Mouse (Mus musculus): ENCODE data around the gene Ccdc102a. TPM values are rescaled to one million over a fixed set of nuclear protein-coding genes. Genes with fewer than 3 reads are reported as not detected.

Ccdc102a gene
- total and polyA plus RNA-seq, 3 experiments: 2.5 to 5.8 (median 2.8) TPM

DNA sequence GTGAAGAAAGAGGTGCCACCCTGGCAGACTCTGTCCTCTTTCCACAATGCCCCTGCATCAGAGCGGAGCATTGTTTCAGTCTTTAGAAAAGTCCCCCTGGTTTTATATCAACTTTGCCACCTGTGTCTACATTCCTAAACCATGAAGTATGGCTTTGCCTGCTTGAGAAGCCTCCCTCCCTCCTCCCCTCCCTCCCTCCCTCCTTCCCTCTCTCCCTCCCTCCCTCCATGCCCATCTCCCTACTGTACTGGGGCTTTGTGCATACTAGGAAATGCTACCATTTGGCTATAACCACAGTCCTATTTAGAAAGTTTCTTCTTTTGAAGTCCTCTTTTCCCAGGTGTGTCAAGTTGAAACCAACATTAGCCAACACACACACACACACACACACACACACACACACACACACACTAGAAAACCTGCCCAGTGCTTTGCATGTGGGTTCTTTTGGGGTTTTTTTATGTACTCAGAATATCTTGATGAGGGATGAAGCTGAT lies 38.2 kb upstream of the Ccdc102a start (continued):
- TF ChIP-seq JUND (conservative IDR thresholded peaks at IDR 0.05; ENCODE audit: low read depth, low read length) (0 out of 2 replicates have a peak, but pooled peaks have one; percentile 10), SMC3 (IDR thresholded peaks at IDR 0.05; ENCODE audit: low read depth, low read length) (no peak), MEF2A (IDR thresholded peaks at IDR 0.05; ENCODE audit: borderline replicate concordance, low read depth, low read length) (peak; percentile 91), CHD1 (IDR thresholded peaks at IDR 0.05; ENCODE audit: low read depth, low read length) (no peak), MXI1 (IDR thresholded peaks at IDR 0.05; ENCODE audit: low read depth, low read length) (no peak), MAX (IDR thresholded peaks at IDR 0.05; ENCODE audit: low read length) (no peak), ELF1 (IDR thresholded peaks at IDR 0.05; ENCODE audit: low read depth, low read length) (no peak), TCF12 (IDR thresholded peaks at IDR 0.05; ENCODE audit: low read depth, low read length) (peak; percentile 72), ZMIZ1 (IDR thresholded peaks at IDR 0.05; ENCODE audit: low read depth, low read length) (no peak), POLR2AphosphoS2 (IDR thresholded peaks at IDR 0.05; ENCODE audit: low read depth, low read length) (no peak), EP300 (IDR thresholded peaks at IDR 0.05; ENCODE audit: low read length) (peak; percentile 83), RCOR1 (conservative IDR thresholded peaks at IDR 0.05; ENCODE audit: low read depth, low read length) (peak; percentile 77; the same call in 1 of the 2 replicates), CHD2 (IDR thresholded peaks at IDR 0.05; ENCODE audit: low read length) (0 out of 2 replicates have a peak, but pooled peaks have one; percentile 10)

DNA sequence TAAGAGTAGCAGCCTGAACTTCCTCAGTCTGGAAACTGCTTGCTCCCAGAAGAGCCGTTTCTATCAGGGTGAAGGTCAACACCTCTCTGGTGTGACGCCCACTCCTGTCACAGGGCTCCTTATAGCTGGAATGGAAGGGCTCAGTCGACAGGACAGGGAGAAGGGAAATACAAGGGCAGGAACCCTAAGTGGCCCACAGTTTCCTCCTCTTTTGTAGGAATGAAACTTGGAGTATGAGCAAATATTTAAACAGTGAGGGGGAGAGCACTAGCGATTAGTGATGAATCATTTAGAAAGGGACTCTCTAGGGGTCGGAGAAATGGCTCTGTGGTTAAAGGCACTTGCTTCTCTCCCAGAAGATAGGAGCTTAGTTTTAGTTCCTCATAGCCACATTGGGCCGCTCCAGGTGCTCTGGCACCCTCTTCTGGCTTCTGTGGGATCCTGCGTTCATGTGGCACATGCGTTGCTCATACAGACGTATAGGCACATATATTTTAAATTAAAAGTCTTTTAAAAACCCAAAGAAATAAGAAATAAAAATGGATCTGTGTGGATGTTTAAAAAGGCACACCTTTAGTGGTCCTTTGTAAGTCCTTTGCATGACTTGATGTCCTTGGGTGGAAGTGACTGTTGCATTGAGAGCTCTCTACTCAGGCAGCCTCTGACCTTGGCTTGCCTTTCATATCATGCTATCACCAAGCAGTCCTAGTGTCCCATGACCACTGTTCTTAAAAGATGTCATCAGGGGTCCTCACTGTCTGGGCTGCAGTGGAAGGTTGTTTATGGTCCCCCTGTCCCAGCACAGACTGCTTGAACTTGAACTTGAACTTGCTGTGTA lies 37.2 kb upstream of the Ccdc102a start:
- H3K27me3 ChIP-seq (replicated peaks): peaks cover 9% of the 10 kb centered on the region
- H3K36me3 ChIP-seq (replicated peaks in 1 of 2; ENCODE audit: control insufficient read depth in 1 of 2, insufficient read depth in 1 of 2, low read length in 1 of 2): no peaks in the 10 kb centered on the region
- in situ Hi-C loops (cut with MboI; ENCODE audit: low pct_ligation_motif_present, low pct_unique_long_range_greater_than_20kb, low sequenced_read_pairs) (no loop called here), dilution Hi-C loops (cut with MboI; ENCODE audit: extremely low pct_ligation_motif_present, extremely low pct_unique_long_range_greater_than_20kb, low sequenced_read_pairs) (no loop called here)
- H3K9ac ChIP-seq (ENCODE audit: insufficient read depth, low read depth): peak overlapping the region; percentile 22; the same call in 1 of the 2 replicates
- peak overlapping the region; percentile 73 for H3K4me2 ChIP-seq (ENCODE audit: insufficient read depth, low read depth, poor library complexity, severe bottlenecking)
- peak; percentile 92 for DNase-seq (ENCODE audit: extremely low read depth)
- H3K4me3 ChIP-seq (replicated peaks in 1 of 3; ENCODE audit: low read depth in 2 of 3, low read length in 2 of 3, poor library complexity in 1 of 3): peak overlapping the region in 2 of 3 experiments; percentile 12 to 27
- H3K27ac ChIP-seq (ENCODE audit: insufficient read depth, low read depth): peak overlapping the region; percentile 69
- peaks cover 17 to 44% of the 10 kb centered on the region in 2 experiments for H3K4me1 ChIP-seq (ENCODE audit: control insufficient read depth in 1 of 2, insufficient read depth in 2 of 2)
- no peaks in the 10 kb centered on the region for H3K9me3 ChIP-seq (replicated peaks; ENCODE audit: low read length)
- no peaks in the 10 kb centered on the region for H3K79me2 ChIP-seq (replicated peaks; ENCODE audit: control insufficient read depth, extremely low read depth, insufficient read depth, poor library complexity, severe bottlenecking)
- TF ChIP-seq POLR2AphosphoS2 (IDR thresholded peaks at IDR 0.05; ENCODE audit: low read depth, low read length): no peak
- TF ChIP-seq JUND (conservative IDR thresholded peaks at IDR 0.05; ENCODE audit: low read depth, low read length): peak; percentile 95
- TF ChIP-seq ELF1 (IDR thresholded peaks at IDR 0.05; ENCODE audit: low read depth, low read length): peak; percentile 9; the same call in 1 of the 2 replicates
- peak; percentile 88 for TF ChIP-seq JUN (IDR thresholded peaks at IDR 0.05; ENCODE audit: insufficient read depth, low read depth, low read length)
- no peak for TF ChIP-seq ZMIZ1 (IDR thresholded peaks at IDR 0.05; ENCODE audit: low read depth, low read length)
- no peak for TF ChIP-seq SIN3A (IDR thresholded peaks at IDR 0.05; ENCODE audit: low read length)
- TF ChIP-seq IRF4 (IDR thresholded peaks at IDR 0.05; ENCODE audit: low read depth, low read length): peak; percentile 98
- peak; percentile 75 for TF ChIP-seq SMC3 (IDR thresholded peaks at IDR 0.05; ENCODE audit: low read depth, low read length)
- TF ChIP-seq HCFC1 (IDR thresholded peaks at IDR 0.05; ENCODE audit: low read depth, low read length): peak; percentile 58; the same call in 1 of the 2 replicates
- peak; percentile 40; the same call in 1 of the 2 replicates for TF ChIP-seq NELFE (IDR thresholded peaks at IDR 0.05; ENCODE audit: low read depth, low read length)
- 0 out of 2 replicates have a peak, but pooled peaks have one; percentile 35 for TF ChIP-seq KAT2A (IDR thresholded peaks at IDR 0.05; ENCODE audit: insufficient replicate concordance, low read length)
- 0 out of 2 replicates have a peak, but pooled peaks have one; percentile 16 for TF ChIP-seq NRF1 (IDR thresholded peaks at IDR 0.05; ENCODE audit: low read depth, low read length)
- TF ChIP-seq ZC3H11A (IDR thresholded peaks at IDR 0.05; ENCODE audit: low read depth, low read length): no peak; the same call in 1 of the 2 replicates
- peak; percentile 54 for TF ChIP-seq TBP (conservative IDR thresholded peaks at IDR 0.05; ENCODE audit: low read depth, low read length)
- no peak for TF ChIP-seq USF1 (IDR thresholded peaks at IDR 0.05; ENCODE audit: low read depth, low read length)
- no peak for TF ChIP-seq CHD1 (IDR thresholded peaks at IDR 0.05; ENCODE audit: low read depth, low read length)
- peak; percentile 82 for TF ChIP-seq RAD21 (IDR thresholded peaks at IDR 0.05; ENCODE audit: low read depth, low read length)
- no peak for TF ChIP-seq USF2 (conservative IDR thresholded peaks at IDR 0.05; ENCODE audit: low read depth, low read length)
- no peak for TF ChIP-seq E2F4 (IDR thresholded peaks at IDR 0.05; ENCODE audit: insufficient replicate concordance, low read depth, low read length)
- peak; percentile 50; the same call in 1 of the 2 replicates for TF ChIP-seq MEF2A (IDR thresholded peaks at IDR 0.05; ENCODE audit: borderline replicate concordance, low read depth, low read length)
- TF ChIP-seq ZNF384 (IDR thresholded peaks at IDR 0.05; ENCODE audit: low read depth, low read length): 0 out of 2 replicates have a peak, but pooled peaks have one; percentile 3
- TF ChIP-seq MAZ (IDR thresholded peaks at IDR 0.05; ENCODE audit: low read depth, low read length): 0 out of 2 replicates have a peak, but pooled peaks have one; percentile 39
- TF ChIP-seq MYC (IDR thresholded peaks at IDR 0.05; ENCODE audit: low read depth, low read length): peak; percentile 97
- TF ChIP-seq CHD2 (IDR thresholded peaks at IDR 0.05; ENCODE audit: low read length): peak; percentile 59; the same call in 1 of the 2 replicates
- TF ChIP-seq GABPA (IDR thresholded peaks at IDR 0.05; ENCODE audit: insufficient replicate concordance, low read depth, low read length): no peak
- TF ChIP-seq POLR2A (IDR thresholded peaks at IDR 0.05; ENCODE audit: low read depth, low read length): no peak
- TF ChIP-seq EP300 (IDR thresholded peaks at IDR 0.05; ENCODE audit: low read length): peak; percentile 95
- peak; percentile 78; the same call in 1 of the 2 replicates for TF ChIP-seq BHLHE40 (IDR thresholded peaks at IDR 0.05; ENCODE audit: low read depth, low read length)

All from CH12.LX (cell line).